Mouse (Mus musculus) subcutaneous adipose tissue, adult 2 months (tissue): Measurements from ENCODE around the gene Plekhb2. TPM values are rescaled to one million over a fixed set of nuclear protein-coding genes. Genes with fewer than 3 reads are reported as not detected.

Experiments
- polyA plus RNA-seq: library from polyadenylated mRNA; depleted of rRNA; stranded (reverse); fragments of >200 nt; gene quantifications from 2 replicates; pipeline ENCODE4 v1.2.3, GENCODE M21; 2012; ENCODE audit warnings: low replicate concordance; rRNA removed

Gene Plekhb2
- 23.8 and 58.6 TPM in 2 replicates for polyA plus RNA-seq

DNA sequence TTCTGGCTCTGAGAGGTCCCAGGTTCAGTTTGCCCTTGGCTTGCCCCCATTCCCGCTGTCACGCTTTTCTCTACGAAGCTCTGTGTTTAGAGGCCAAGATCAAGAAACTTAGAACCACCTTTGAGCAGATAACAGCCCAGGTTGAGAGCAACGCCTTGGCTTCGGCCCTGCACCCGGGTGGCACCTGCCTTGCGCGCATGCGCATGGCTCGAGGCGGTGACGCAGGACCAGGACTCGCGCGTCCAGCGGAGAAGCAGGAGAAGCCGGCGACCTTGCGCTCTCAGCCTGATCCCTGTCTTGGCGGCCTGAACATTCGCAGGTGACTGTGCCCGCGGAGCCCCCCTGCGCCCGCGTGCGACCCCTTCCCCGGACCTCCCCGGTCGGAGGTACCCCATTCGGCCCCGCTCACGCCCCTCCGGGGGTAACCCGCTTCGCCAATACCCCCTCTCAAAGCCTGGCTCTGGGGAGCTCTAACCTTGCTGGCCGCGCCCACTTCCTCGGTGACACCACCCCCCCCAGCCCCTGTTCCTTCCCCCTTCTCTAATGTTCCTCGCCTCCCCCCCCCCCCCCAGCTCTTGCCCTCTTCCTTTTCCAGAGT lies at the start of gene Plekhb2:
Gene Plekhb2, plus strand, starts transcription at position 232 of the 598 bp plus-strand sequence.

GRCm38 (mm10) chr1:34842887-34843618 lies 6.7 kb upstream of the Plekhb2 start, which contains the start of gene Fam168b:
Gene Fam168b, minus strand, starts transcription at chr1:34843065.

Other genes starting within 250 kb of the Plekhb2 start
- 188 and 321 TPM in 2 replicates for gene Fam168b, start 6.9 kb upstream of the Plekhb2 start, polyA plus RNA-seq